Mouse (Mus musculus) hindbrain, embryonic 12.5 days (tissue): ENCODE data around the gene Wdr25. TPM values are rescaled to one million over a fixed set of nuclear protein-coding genes. Genes with fewer than 3 reads are reported as not detected.

Source experiments
- ATAC-seq: fragments of 200-750 bp; cut with Nextera tagmentation; 2 replicates; pipeline ENCODE4 v1.8.0; 2017; ENCODE audit warnings: moderate TSS enrichment; ENCODE audit not compliant: low FRiP score
- H3K27ac ChIP-seq: fragments of 300-500 bp; sonication (generic); 2 replicates; pipeline ENCODE4 v1.5.1; 2016; ENCODE audit warnings: mild to moderate bottlenecking
- H3K27me3 ChIP-seq: fragments of 300-500 bp; sonication (generic); 2 replicates; pipeline ENCODE4 v1.6.1; 2016; ENCODE audit warnings: mild to moderate bottlenecking
- H3K36me3 ChIP-seq: fragments of 300-500 bp; sonication (generic); 2 replicates; pipeline ENCODE4 v1.6.1; 2016; ENCODE audit warnings: mild to moderate bottlenecking
- H3K4me1 ChIP-seq: fragments of 300-500 bp; sonication (generic); 2 replicates; pipeline ENCODE4 v1.6.1; 2016
- H3K4me2 ChIP-seq: fragments of 300-500 bp; sonication (generic); replicated peaks from 2 replicates; pipeline ENCODE4 v1.6.1; 2016; ENCODE audit warnings: mild to moderate bottlenecking
- H3K4me3 ChIP-seq: fragments of 300-500 bp; sonication (generic); 2 replicates; pipeline ENCODE4 v1.5.1; 2016; ENCODE audit warnings: mild to moderate bottlenecking
- H3K9ac ChIP-seq: fragments of 300-500 bp; sonication (generic); 2 replicates; pipeline ENCODE4 v1.6.1; 2016; ENCODE audit warnings: mild to moderate bottlenecking, moderate library complexity
- H3K9me3 ChIP-seq: fragments of 300-500 bp; sonication (generic); replicated peaks from 2 replicates; pipeline ENCODE4 v1.6.1; 2016; ENCODE audit warnings: mild to moderate bottlenecking
- WGBS: fragments of 180-500 bp; shearing (Covaris S2); methylation state at CpG from one replicate; pipeline ENCODE4 v1.1.7; 2016; 5-methylcytosine and 5-hydroxymethylcytosine counted together
- polyA plus RNA-seq: library from polyadenylated mRNA; unstranded; fragments of >200 nt; fragmentation: Nextera tagmentation; extraction: Ambion mirVana; gene quantifications from 2 replicates; pipeline ENCODE4 v1.2.1, GENCODE M21; 2016

The Wdr25 gene
- polyA plus RNA-seq, 1 experiment from 2014 or later = 9.7 TPM

DNA sequence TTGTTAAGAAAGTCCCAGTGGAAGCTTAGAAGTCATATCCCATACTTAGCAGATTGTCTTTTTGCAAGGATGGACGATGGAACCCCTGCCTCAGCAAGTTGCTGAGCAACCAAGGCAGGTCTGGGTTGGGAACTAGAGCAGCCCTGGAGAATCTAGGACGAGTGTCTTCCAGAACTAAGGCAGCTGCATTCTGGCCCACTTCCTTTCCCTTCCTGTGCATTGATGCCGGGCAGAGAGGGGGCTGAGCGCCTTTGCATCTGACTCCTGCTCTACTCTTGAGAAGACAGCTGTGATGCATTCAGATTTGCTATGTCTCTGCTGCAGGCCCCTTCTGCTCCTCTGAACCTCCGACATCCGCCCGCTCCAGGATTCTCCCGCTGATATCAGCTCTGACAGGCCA lies 103.8 kb downstream of the Wdr25 start:
- no peak for ATAC-seq

DNA sequence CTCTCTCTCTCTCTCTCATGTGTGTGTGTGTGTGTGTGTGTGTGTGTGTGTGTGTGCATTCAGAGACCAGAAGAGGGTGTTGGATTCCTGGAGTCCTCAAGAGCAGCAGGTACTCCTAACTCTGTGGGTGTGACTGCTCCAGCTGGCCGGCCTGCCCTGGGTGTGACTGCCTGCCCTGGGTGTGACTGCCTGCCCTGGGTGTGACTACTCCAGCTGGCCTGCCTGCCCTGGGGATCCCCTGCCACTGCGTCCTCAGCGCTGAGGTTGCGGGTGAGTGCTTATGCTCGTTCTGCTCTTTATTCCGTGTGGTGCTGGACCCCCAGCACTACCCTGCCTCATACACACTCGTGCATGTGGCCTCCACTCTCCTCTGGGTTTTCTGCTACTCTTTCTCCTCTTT lies 109.5 kb downstream of the Wdr25 start:
- H3K27me3 ChIP-seq = no peaks in the 10 kb centered on the region; the same call in 1 of the 2 replicates
- WGBS = 72% methylated on average over 7 of the region's 7 CpGs
- H3K36me3 ChIP-seq = no peaks in the 10 kb centered on the region
- no peak overlapping the region for H3K9ac ChIP-seq
- H3K4me2 ChIP-seq = no peak overlapping the region
- no peaks in the 10 kb centered on the region for H3K9me3 ChIP-seq
- H3K4me1 ChIP-seq = peaks cover 19% of the 10 kb centered on the region
- ATAC-seq = no peak
- no peak overlapping the region for H3K4me3 ChIP-seq
- no peak overlapping the region for H3K27ac ChIP-seq

More for the DNA sequence above, 103.8 kb downstream of the Wdr25 start:
- H3K36me3 ChIP-seq = no peaks in the 10 kb centered on the region
- H3K27ac ChIP-seq = no peak overlapping the region
- H3K4me2 ChIP-seq = no peak overlapping the region
- no peak overlapping the region for H3K9ac ChIP-seq
- H3K27me3 ChIP-seq = peaks cover 2% of the 10 kb centered on the region; the same call in 1 of the 2 replicates
- no peaks in the 10 kb centered on the region for H3K9me3 ChIP-seq
- no peak overlapping the region for H3K4me3 ChIP-seq
- WGBS = 60% methylated on average over 8 of the region's 8 CpGs
- peaks cover 20% of the 10 kb centered on the region for H3K4me1 ChIP-seq

DNA sequence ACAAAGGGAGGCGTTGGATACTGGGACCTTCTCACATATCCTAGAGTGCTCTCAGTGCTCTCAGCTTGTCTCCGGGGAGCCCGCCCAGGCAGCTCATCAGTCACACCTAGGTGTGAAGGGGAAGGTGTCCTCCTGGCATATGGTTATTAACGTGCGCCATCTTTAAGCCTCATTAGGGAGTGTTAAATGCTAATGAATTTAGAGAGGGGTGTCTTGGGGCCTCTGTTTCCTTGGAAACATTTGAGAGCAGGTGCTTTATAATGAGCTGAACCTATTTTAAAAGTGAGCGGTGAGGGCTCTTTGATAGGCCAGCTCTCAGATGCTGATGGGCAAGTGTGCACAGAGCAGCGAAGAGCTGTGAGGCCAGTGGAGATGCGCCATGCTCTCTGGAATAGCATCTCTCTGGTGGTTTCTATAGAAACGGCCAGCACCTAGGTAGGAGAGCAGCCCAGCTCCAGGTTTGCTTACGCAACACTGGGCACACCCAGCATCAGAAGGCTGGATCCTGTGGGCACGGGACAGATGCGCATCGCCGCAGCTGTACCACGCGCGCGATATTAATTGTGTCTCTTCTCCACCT lies 116.7 kb downstream of the Wdr25 start:
- ATAC-seq = peak; percentile 49
- Histone ChIP-seq H3K36me3 (no peaks in the 10 kb centered on the region), H3K27me3 (no peaks in the 10 kb centered on the region), H3K4me2 (no peak overlapping the region), H3K4me1 (peaks cover 26% of the 10 kb centered on the region), H3K9me3 (no peaks in the 10 kb centered on the region), H3K9ac (no peak overlapping the region), H3K4me3 (no peak overlapping the region), H3K27ac (peak overlapping the region; percentile 55; the same call in 1 of the 2 replicates)
- 76% methylated on average over 18 of the region's 18 CpGs for WGBS

DNA sequence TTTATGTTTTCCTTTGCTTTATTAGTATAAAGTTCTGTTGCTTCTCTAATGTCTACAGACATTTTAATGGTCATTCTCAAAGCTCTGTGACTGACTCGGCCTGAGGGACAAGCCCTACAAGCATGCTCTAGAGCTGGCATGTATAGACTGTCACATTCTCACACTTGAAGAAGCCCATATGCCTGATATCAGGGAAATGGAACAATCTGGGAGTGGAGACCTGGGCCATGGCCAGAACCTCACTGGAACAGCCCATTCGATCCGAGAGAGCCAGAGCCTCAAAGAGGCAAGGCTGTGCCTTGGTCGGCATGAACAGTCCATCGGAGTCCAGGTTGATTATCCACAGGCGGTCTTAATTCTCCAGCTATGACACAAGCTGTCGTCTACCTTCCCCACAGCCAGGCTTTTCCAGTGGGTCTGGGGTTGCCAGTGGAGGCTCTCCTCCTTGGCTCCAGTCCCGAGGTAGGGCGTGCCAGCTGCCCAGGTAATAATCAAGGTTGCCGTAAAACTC lies 128.8 kb downstream of the Wdr25 start:
- 90% methylated on average over 10 of the region's 10 CpGs for WGBS
- Histone ChIP-seq H3K4me3 (no peak overlapping the region), H3K4me1 (no peaks in the 10 kb centered on the region), H3K9ac (no peak overlapping the region), H3K27me3 (no peaks in the 10 kb centered on the region), H3K27ac (no peak overlapping the region), H3K4me2 (no peak overlapping the region), H3K36me3 (no peaks in the 10 kb centered on the region), H3K9me3 (no peaks in the 10 kb centered on the region)
- no peak for ATAC-seq

DNA sequence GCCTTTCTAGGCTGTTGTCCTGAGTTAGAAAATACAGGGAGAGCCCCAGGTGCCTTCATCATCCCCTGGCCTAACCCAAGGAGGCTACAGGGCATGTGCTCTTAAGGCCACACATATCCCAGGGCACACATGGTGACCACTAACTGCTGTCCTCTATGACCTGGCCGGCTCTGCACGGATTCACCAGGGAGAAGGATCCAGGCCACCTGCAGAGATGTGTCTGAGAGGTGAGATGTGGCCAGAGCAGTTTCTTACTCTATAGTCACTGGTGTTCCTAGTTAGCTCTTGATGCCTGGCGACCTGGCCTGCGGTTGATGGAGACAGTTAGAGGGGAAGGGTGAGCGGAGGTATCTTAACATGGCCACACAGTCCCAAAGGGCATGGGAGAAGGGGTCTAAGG lies 129.5 kb downstream of the Wdr25 start:
- no peaks in the 10 kb centered on the region for H3K27me3 ChIP-seq
- no peak overlapping the region for H3K9ac ChIP-seq
- H3K4me3 ChIP-seq = no peak overlapping the region
- 86% methylated on average over 5 of the region's 5 CpGs for whole genome bisulfite sequencing
- H3K36me3 ChIP-seq = no peaks in the 10 kb centered on the region
- no peaks in the 10 kb centered on the region for H3K4me1 ChIP-seq
- no peak for ATAC-seq
- H3K27ac ChIP-seq = no peak overlapping the region
- no peak overlapping the region for H3K4me2 ChIP-seq
- no peaks in the 10 kb centered on the region for H3K9me3 ChIP-seq

DNA sequence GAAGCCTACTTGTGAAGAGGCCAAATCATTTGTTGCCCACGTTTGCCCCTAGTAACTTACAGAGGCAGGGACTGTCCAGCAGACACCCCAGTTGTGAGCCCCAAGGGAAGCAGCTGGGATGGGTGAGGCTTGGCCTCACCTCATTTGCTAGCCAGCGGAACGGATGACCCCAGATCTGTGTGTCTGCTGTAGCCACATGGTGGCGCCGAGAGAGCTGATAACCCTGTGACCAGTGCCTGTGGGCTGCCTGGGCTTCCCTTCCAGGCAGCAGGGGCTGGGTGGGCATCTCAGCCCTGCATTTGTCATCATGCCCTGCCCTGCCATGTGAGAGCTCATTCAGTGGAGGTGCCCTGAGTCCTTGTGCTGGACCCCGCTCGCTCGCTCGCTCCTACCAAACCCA lies 130.3 kb downstream of the Wdr25 start:
- no peak for ATAC-seq
- 64% methylated on average over 9 of the region's 9 CpGs for WGBS

DNA sequence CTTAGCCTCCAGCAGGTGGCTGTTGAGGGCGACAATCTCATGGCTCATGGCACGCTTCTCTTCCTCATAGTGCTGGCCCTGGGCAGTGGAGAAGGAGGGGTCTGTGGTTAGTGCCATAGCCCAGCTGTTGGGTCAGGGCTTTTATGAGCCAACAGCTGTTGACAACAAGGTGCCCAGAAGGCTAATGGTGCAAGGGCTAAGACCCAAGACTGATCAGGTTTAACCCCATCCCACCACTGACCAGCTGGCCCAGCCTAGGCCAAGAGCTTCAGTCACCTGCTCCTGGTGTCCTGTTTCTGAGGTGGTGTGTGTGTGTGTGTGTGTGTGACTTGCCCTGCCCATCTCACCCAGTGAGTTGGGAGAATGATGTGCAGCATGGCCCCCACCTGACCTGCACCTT lies 143.6 kb downstream of the Wdr25 start:
- WGBS = 94% methylated on average over 2 of the region's 2 CpGs

More for the DNA sequence above, 130.3 kb downstream of the Wdr25 start:
- Histone ChIP-seq H3K9me3 (no peaks in the 10 kb centered on the region), H3K4me2 (no peak overlapping the region), H3K27ac (no peak overlapping the region), H3K4me3 (no peak overlapping the region), H3K9ac (no peak overlapping the region), H3K4me1 (no peaks in the 10 kb centered on the region), H3K27me3 (no peaks in the 10 kb centered on the region), H3K36me3 (no peaks in the 10 kb centered on the region)

DNA sequence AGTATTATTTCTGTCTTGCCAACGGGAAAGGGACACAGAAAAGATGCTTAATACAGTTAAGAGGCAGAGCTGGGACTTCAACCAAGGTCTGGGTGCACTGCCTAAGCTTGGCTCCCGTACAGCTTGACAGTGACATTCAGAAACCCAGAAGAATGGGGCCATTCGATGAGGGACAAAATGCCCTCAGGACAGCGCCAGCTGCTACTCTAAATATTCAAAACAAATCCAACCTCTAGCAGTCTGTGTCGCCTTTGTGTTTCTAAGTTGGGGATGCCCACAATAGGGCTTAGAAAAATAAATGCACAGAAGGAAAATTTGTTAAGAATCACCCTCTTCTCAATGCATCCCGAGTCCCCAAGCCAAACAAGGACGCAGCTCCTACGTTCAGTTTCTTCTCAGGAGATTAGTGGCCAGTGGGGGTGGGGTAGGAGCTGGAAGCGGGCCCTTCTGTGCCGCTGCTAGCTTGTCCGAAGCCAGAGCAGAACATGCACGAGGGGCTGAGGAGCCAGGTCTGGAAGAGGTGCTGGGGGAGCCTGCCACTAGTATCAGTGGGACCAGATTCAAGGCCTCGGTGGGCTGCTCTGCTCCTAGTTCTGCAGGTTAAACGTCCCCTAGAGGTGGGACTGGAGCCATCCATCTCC lies 144.9 kb downstream of the Wdr25 start:
- no peak for ATAC-seq

More for the DNA sequence above, 143.6 kb downstream of the Wdr25 start:
- no peak overlapping the region for H3K27ac ChIP-seq
- peaks cover 8% of the 10 kb centered on the region; the same call in 1 of the 2 replicates for H3K36me3 ChIP-seq
- H3K9me3 ChIP-seq = no peaks in the 10 kb centered on the region
- H3K9ac ChIP-seq = no peak overlapping the region
- ATAC-seq = no peak
- peaks cover 22% of the 10 kb centered on the region for H3K4me1 ChIP-seq
- H3K4me3 ChIP-seq = no peak overlapping the region
- peaks cover 36% of the 10 kb centered on the region for H3K27me3 ChIP-seq
- no peak overlapping the region for H3K4me2 ChIP-seq

DNA sequence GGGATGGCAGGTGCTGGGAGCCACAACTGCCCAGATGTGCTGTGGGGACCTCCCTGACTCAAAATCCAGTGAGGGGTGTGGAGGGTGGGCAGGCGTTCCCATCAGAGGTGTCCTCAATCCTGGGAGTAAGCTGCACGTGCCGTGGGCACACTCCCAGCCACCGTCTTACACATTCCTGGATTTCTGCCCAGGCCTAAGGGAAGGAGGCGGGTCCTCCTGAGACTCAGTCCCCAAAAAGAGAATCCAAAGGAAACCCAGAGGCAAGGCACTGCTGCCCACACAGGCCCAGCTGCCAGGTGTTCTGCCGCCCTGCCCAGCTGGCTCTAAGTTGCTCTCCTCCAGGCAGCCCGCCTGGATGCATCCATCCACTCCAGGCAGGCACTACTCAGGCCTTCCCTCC lies 145.9 kb downstream of the Wdr25 start:
- no peaks in the 10 kb centered on the region for H3K9me3 ChIP-seq
- peaks cover 28% of the 10 kb centered on the region for H3K4me1 ChIP-seq
- ATAC-seq = no peak
- H3K4me2 ChIP-seq = no peak overlapping the region
- 77% methylated on average over 7 of the region's 7 CpGs for WGBS
- no peak overlapping the region for H3K27ac ChIP-seq
- H3K4me3 ChIP-seq = no peak overlapping the region
- H3K27me3 ChIP-seq = peaks cover 15% of the 10 kb centered on the region
- no peaks in the 10 kb centered on the region for H3K36me3 ChIP-seq
- no peak overlapping the region for H3K9ac ChIP-seq

More for the DNA sequence above, 144.9 kb downstream of the Wdr25 start:
- Histone ChIP-seq H3K9ac (no peak overlapping the region), H3K4me1 (peaks cover 28% of the 10 kb centered on the region), H3K9me3 (no peaks in the 10 kb centered on the region), H3K4me2 (no peak overlapping the region), H3K27me3 (peaks cover 25% of the 10 kb centered on the region), H3K36me3 (peaks cover 6% of the 10 kb centered on the region; the same call in 1 of the 2 replicates), H3K27ac (peak overlapping the region; percentile 40; the same call in 1 of the 2 replicates), H3K4me3 (no peak overlapping the region)
- 40% methylated on average over 14 of the region's 14 CpGs for WGBS

DNA sequence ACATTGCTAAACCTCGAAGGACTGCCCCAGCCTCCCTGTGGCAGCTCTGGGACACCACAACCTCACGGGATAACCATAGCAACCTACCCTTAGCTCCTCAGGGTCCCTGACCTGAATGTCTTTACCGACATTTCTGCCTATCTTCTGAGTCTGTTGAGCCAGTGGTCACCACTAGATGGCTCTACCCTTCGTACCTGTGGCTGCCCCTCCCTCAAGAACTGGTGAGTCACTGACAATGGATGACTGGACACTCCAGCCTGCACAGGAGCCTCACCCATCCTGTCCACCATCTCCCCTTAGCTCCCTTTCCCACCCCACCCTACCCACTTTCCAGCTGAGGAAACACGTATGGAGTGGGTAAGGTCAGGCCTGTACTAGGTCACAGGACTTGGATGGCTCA lies 151.1 kb downstream of the Wdr25 start:
- Histone ChIP-seq H3K9me3 (no peaks in the 10 kb centered on the region), H3K27ac (no peak overlapping the region), H3K4me1 (peaks cover 6% of the 10 kb centered on the region; the same call in 1 of the 2 replicates), H3K4me3 (no peak overlapping the region), H3K27me3 (peaks cover 10% of the 10 kb centered on the region), H3K9ac (no peak overlapping the region), H3K4me2 (no peak overlapping the region), H3K36me3 (no peaks in the 10 kb centered on the region)
- WGBS = 27% methylated on average over 5 of the region's 5 CpGs
- ATAC-seq = 0 out of 2 replicates have a peak, but pooled peaks have one; percentile 15

DNA sequence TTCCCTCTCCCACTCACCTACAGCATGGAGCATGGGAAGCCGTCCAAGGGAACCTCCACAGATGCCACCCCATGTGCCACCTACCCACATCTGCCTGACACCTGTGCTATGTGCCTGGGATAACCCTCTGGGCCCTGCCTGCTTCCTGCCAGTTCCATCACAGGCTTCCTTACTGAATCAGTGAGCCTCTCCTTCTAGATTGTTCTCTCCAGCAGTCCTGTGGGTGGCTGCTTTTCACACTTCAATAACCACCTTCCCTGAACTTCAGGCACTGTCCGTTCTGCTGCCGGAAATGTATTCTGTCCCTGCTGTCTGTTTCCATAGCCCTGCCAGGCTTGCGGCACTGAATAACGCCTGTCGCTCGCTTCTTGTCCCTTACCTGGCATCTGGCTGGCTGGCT lies 152.2 kb downstream of the Wdr25 start:
- no peaks in the 10 kb centered on the region for H3K36me3 ChIP-seq
- H3K9ac ChIP-seq = no peak overlapping the region
- no peak overlapping the region for H3K27ac ChIP-seq
- no peaks in the 10 kb centered on the region for H3K9me3 ChIP-seq
- H3K4me3 ChIP-seq = no peak overlapping the region
- no peak overlapping the region for H3K4me2 ChIP-seq
- ATAC-seq = no peak
- peaks cover 6% of the 10 kb centered on the region; the same call in 1 of the 2 replicates for H3K4me1 ChIP-seq
- WGBS = 84% methylated on average over 7 of the region's 7 CpGs
- peaks cover 20% of the 10 kb centered on the region for H3K27me3 ChIP-seq

DNA sequence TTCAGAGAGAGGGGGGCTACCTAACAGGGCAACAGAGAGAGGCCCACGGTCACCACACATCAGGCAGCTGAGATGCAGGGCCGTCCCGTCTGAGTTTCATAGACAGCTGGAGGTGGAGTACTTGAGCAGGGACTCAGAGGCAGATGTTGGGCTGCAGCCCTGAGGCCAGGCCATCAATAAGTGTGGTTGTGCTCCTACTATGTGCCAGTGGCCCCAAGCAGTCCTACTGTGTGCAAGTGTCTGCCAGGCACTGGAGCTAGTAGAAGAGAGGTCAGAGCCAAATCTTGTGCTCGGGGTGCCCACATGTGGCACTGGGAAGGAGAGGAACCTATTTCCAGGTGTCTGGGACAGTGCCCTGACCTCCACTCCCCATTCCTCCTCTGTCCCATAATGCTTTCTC lies 156.5 kb downstream of the Wdr25 start:
- no peak overlapping the region for H3K4me3 ChIP-seq
- peaks cover 60% of the 10 kb centered on the region for H3K27me3 ChIP-seq
- H3K9me3 ChIP-seq = no peaks in the 10 kb centered on the region
- WGBS = 85% methylated on average over 4 of the region's 4 CpGs
- no peak for ATAC-seq
- no peak overlapping the region for H3K9ac ChIP-seq
- H3K36me3 ChIP-seq = no peaks in the 10 kb centered on the region
- H3K4me1 ChIP-seq = peaks cover 26% of the 10 kb centered on the region
- H3K27ac ChIP-seq = no peak overlapping the region
- H3K4me2 ChIP-seq = no peak overlapping the region
